ENCODE assay signal across 20 mouse cellular contexts in genomic region chr7:30155507-30155906, GRCm38 (mm10). TPM values are rescaled to one million over a fixed set of nuclear protein-coding genes. Genes with fewer than 3 reads are reported as not detected.
"Had no signal": no experiment of that assay in that cellular context is flagged by ENCODE, and none has a peak within 500 bp of the region (broad histone marks: within the 10 kb centered on the region; RNA-seq: fewer than 3 reads in every experiment).

No protein-coding gene starts in this region.

- H3K4me2 ChIP-seq: limb, embryonic 13.5 days; liver, embryonic 13.5 days; lung, embryonic 14.5 days; midbrain, embryonic 12.5 days; midbrain, embryonic 15.5 days; neural tube, embryonic 13.5 days; stomach, embryonic 15.5 days had no signal

- H3K27ac ChIP-seq: kidney, postnatal 0 days; limb, embryonic 10.5 days; limb, embryonic 13.5 days; liver, embryonic 13.5 days; macrophage; midbrain, embryonic 12.5 days; midbrain, embryonic 15.5 days; neural tube, embryonic 13.5 days; stomach, embryonic 15.5 days had no signal

- H3K9ac ChIP-seq: limb, embryonic 13.5 days; liver, embryonic 13.5 days; liver, postnatal 0 days; lung, embryonic 14.5 days; midbrain, embryonic 12.5 days; midbrain, embryonic 15.5 days; neural tube, embryonic 13.5 days; stomach, embryonic 15.5 days had no signal

- H3K27me3 ChIP-seq: limb, embryonic 13.5 days; liver, embryonic 13.5 days; midbrain, embryonic 12.5 days; midbrain, embryonic 15.5 days; neural tube, embryonic 13.5 days; stomach, embryonic 15.5 days had no signal

- DNase-seq: kidney, adult 18-20 months; kidney, adult 9 months; kidney, postnatal 25 days; liver, embryonic 13.5 days; liver, postnatal 0 days; lung, embryonic 14.5 days; retina, postnatal 1 day; right cerebral cortex, postnatal 25 days; spleen, adult 18-20 months; thymus, postnatal 25 days had no signal

- ATAC-seq: liver, postnatal 0 days; lung, postnatal 0 days; midbrain, embryonic 15.5 days had no signal

- H3K4me1 ChIP-seq: limb, embryonic 10.5 days; limb, embryonic 13.5 days; liver, embryonic 13.5 days; midbrain, embryonic 12.5 days; midbrain, embryonic 15.5 days; neural tube, embryonic 13.5 days; stomach, embryonic 15.5 days had no signal

- H3K4me3 ChIP-seq: limb, embryonic 10.5 days; limb, embryonic 13.5 days; liver, embryonic 13.5 days; midbrain, embryonic 12.5 days; midbrain, embryonic 15.5 days; neural tube, embryonic 13.5 days; stomach, embryonic 15.5 days had no signal

RNA-seq across cellular contexts. Expression of gene Cox7a1, which starts 28.4 kb away (rescaled TPM):
- total RNA-seq: neutrophil, adult 5-6 weeks had no signal
